Mouse (Mus musculus): ENCODE results near the gene Tubb2b. TPM values are rescaled to one million over a fixed set of nuclear protein-coding genes. Genes with fewer than 3 reads are reported as not detected.

Gene Tubb2b
- total RNA-seq, 1 experiment from 2014 or later = not detected

GRCm38 (mm10) chr13:34146916-34147315, 16.6 kb upstream of the Tubb2b start:
- no peak for ATAC-seq (replicated peaks; ENCODE audit: low read depth, poor library complexity, severe bottlenecking)

DNA sequence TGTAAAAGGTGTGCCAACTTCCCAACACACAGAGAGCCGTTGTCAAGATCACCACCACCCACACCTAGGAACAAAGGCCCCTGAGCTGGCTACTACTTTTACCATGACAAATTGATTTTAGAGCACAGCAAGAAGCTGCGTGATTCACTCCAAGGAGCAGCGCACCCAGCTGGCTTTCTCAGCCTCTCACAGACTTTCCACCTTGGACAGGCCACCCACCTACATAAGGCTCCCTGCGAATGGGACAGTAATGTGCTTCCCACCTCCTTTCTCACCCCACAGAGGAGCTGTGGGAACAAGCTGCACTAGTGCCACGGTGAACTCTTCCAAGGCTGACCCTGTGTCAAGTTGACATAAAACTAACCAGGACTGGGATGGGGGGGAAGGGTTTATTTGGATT, 13.1 kb upstream of the Tubb2b start:
- no peak for ATAC-seq (replicated peaks; ENCODE audit: low read depth, poor library complexity, severe bottlenecking)

DNA sequence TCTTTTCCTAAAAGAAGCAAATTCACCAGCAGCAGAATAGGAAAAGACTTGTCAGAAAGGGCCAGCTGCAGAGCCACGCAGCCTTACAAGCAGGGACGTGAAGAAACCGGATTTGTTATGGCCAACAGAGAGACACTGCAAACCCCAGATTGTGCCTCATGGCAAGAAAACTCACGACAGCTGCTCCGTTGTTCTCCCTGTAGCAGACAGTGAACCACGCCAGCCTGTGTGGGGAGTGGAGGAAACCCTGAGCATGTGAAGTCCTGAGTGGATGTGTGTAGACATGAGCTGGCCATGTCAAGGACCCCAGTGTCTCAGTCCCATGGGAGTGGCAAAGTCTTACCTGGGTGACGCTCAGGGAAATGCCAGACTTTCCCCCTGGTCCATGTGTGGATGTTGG, 6.3 kb upstream of the Tubb2b start:
- ATAC-seq (replicated peaks; ENCODE audit: low read depth, poor library complexity, severe bottlenecking) = no peak

DNA sequence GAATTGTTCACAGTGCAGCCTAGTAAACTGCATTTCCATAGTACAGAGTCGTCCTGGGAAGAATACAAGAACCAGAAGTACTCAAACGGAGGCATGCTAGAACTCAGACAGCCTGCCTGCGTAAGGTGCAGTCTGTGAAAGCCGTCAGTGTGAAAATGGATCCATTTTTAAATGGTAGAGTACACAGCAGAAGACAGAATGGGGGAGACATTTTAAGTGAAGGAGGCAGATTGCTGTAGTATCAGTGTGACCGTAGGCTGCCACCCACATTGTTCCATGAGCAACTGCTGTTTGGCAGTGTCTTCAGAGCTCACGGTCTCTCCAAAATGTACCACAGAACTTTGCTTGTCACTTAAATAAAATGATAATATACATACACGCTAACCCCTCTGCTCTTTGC, 4.0 kb upstream of the Tubb2b start:
- ATAC-seq (replicated peaks; ENCODE audit: low read depth, poor library complexity, severe bottlenecking) = no peak

GRCm38 (mm10) chr13:34133326-34134071, 3.2 kb upstream of the Tubb2b start:
- no peak for ATAC-seq (replicated peaks; ENCODE audit: low read depth, poor library complexity, severe bottlenecking)

GRCm38 (mm10) chr13:34132875-34133274, 2.6 kb upstream of the Tubb2b start:
- ATAC-seq (replicated peaks; ENCODE audit: low read depth, poor library complexity, severe bottlenecking) = no peak

DNA sequence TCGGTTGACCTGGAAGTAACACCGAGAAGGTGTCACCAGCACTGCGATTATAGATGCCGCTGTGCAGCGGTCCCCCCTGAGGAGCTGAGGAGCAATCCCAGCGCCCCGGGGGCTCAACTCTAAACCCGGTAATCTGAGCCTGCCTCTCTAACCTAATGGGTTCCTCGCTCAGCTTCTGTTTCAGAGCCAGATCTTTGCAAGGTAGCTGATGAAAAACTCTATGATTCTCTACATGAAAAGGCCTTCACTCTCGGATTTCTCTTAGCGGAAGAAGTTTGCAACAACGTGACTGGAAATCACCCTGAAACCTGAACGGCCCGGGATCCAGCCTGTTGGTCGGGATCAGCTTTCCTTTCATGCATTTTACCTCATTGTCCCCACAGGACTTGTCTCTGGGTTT, 2.0 kb upstream of the Tubb2b start:
- no peak for ATAC-seq (replicated peaks; ENCODE audit: low read depth, poor library complexity, severe bottlenecking)

DNA sequence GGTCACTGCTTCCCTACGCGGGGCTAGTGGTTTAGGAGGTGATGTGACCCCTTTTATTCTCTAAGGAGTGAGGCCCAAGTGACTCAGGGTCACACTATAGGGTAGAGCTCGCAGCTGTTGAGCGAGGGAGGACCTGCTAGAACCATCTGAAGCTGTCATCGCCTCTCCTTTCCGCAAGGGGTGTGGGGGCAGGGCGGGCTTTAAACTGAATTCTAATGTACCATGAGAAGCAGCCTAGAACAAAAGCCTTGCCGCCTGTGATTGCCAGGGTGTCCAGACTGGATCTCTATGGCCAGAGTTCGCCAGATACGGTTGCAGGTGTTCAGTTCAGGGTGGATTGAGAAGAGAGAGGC, 1.4 kb upstream of the Tubb2b start:
- ATAC-seq (replicated peaks; ENCODE audit: low read depth, poor library complexity, severe bottlenecking) = peak; percentile 37; the same call in 1 of the 2 replicates

DNA sequence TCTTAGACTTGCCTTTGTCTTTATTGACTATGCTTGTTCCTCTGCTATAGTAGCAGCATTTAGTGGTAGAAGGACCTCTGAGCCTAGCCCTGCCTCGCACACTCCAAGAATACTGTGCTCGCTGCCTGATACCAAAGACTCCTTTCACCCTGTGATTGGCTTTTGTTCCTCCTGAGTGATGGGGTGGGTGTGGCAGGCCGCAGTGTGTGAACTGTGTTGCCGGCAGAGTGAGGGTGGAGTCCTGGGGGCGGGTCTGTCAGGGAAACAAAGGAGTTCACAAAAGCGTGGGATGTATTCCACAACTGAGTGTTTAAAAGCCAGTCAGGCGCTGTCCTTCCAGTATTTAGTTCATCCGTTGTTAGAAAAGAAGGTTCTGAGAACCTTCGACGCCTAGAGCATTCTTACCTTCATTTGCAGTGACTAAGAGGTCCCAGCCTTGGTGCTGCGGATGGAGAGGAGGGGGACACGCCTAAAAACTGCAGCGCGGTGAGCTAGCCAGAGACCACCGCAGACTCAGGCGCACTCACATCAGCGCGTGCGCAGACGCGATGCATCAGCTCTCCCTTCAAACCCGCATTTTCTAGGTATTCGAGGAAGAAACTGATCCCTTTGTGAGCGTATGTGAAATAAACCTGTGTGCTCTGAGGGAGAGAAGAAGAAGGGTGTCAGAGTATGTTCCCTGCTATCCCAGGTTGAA, 893 bp upstream of the Tubb2b start:
- ATAC-seq (replicated peaks; ENCODE audit: low read depth, poor library complexity, severe bottlenecking) = peak; percentile 45

DNA sequence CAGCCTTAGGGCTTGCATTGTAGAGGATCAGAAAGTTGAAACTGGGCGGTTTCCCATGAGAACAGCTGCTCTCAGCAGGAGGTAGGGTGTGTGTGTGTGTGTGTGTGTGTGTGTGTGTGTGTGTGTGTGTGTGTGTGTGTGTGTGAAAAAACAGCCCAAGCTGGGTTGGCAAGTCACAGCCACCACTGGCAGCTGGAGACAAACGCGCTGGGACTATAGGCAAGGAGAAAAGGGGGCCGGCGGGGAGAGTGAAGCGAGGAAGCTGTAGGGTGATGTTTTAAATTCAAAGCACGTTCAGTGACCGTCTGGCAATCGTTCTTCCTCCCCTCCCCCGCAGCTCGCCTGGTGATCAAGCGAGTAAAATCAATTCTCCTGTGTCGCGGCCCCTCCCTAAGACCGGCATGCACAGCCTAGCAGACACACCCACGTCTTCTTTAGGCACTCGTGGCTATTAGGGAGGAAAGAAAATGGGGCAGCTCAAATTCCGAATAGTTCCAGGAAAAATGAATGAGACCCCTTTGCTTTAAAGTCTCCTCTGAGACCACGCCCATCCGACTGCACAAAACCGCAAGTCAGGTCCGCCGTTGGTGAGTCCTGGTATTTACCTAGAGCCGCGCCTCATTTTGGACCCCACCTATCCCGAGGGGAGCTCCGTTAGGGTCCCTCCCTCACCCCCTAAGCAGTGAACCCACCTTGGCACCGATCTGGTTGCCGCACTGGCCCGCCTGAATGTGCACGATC, 611 bp downstream of the Tubb2b start:
- peak; percentile 37 for ATAC-seq (replicated peaks; ENCODE audit: low read depth, poor library complexity, severe bottlenecking)

GRCm38 (mm10) chr13:34128276-34129114, 1.8 kb downstream of the Tubb2b start:
- ATAC-seq (replicated peaks; ENCODE audit: low read depth, poor library complexity, severe bottlenecking) = no peak

DNA sequence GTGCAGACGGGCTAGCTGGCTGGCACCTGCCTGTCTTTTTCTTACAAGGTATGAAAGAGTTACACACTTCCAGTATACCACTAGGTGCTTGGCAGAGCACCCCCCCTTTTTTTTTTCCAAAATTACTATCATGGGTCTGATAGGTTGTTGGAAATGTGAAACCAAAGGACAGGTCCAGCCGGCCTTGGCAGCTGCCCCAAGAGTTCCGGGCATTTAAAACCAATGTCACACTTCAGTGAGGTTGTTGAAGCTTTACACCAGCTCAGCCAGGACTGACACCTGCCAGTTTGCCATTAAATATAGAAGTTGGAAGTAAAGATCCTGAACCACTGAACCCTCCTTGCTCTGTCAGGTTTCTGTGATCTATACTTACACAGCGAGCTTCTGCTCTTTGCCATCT, 4.6 kb downstream of the Tubb2b start:
- no peak for ATAC-seq (replicated peaks; ENCODE audit: low read depth, poor library complexity, severe bottlenecking)

GRCm38 (mm10) chr13:34120536-34120935, 9.7 kb downstream of the Tubb2b start:
- ATAC-seq (replicated peaks; ENCODE audit: low read depth, poor library complexity, severe bottlenecking) = no peak

DNA sequence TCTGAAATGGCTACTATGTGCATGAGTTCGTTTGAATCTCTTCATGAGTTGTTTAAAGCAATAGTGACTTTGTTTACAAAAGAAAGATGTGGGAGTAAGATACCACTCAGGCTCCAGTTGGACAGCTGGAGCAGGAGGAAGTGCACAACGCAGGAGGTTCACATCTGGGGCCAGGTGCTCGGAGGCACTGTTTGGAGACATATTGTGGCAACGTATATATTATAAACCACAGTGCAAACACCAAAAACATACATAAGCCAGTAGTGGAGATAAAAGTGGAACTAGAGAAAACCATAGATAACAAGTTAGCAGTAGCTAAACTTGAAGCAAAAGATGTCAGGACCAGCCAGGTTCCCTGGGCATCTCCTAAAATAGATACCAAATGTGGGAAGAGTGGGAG, 10.9 kb downstream of the Tubb2b start:
- ATAC-seq (replicated peaks; ENCODE audit: low read depth, poor library complexity, severe bottlenecking) = no peak

DNA sequence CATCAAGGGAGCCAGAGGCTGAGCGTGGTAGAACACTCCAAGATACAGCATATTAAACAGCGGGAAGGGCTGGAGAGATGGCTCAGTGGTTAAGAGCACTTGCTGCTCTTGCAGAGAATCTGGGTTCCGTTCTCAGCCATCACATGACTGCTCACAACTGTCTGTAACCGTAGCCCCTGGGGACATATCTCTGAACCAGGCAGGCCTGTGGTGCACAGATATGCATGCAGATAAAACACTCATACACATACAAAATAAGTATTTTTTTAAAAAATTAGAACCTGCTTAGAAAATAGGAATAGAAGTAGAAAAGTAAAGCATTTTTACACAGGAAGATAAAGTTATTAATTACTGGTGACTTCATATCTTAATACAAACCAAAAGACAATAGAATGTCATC, 11.4 kb downstream of the Tubb2b start:
- ATAC-seq (replicated peaks; ENCODE audit: low read depth, poor library complexity, severe bottlenecking) = peak; percentile 46

- peak; percentile 20 for ATAC-seq (replicated peaks; ENCODE audit: low read depth, poor library complexity, severe bottlenecking)
Measured at GRCm38 (mm10) chr13:34116508-34116907, 13.8 kb downstream of the Tubb2b start.

GRCm38 (mm10) chr13:34114654-34115053, 15.6 kb downstream of the Tubb2b start:
- ATAC-seq (replicated peaks; ENCODE audit: low read depth, poor library complexity, severe bottlenecking) = no peak

DNA sequence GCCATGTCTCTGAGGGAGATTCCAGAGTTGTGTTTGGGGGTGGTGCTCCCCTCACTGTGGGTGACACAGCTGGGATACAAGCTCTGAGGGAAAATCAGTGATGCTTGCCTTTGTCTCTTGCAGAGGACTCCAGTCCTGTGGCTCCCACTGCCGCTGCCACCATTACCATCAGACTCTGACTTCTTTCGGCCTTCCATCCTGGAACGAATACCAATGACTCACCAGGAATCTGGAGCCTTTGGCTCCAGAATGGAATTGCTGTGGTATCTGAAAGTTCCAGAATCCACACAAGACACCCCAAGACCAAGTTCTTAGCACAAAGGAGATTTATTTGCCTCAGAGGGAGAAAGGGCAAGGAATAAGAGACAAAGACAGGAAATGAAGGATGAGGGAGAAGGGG, 17.2 kb downstream of the Tubb2b start:
- no peak for ATAC-seq (replicated peaks; ENCODE audit: low read depth, poor library complexity, severe bottlenecking)

DNA sequence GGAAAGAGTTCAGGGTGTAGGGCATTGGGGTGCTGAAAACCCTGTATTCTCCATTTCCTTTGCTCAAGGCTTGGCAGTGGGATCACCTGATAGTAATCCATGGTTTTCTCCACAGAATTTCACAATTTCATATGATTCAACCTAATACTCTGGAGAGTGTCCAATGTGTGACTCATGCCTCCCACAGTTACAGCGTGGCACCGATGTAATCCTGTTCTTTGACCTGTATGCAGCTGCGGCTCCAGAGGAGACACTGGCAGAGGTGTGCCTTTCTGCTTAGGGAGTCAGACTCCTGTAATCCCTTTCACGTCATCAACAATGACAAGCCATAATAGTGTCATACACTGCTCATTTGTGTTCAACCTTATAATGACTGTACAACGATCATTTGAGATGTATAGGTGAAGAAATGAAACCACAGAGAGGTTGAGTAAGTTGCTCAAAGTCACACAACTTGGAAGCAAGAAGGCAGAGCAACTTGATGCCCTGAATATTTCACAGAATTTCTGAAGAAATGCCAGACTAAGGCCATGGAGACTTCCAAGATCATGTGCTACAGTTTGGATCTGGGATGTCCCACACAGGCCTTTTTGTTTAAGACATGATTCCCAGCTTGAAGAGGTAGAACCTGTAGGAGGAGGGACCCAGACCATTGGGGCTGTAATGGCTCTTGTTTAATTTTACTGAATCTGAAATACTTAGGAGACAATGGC, 17.7 kb downstream of the Tubb2b start:
- no peak for ATAC-seq (replicated peaks; ENCODE audit: low read depth, poor library complexity, severe bottlenecking)

DNA sequence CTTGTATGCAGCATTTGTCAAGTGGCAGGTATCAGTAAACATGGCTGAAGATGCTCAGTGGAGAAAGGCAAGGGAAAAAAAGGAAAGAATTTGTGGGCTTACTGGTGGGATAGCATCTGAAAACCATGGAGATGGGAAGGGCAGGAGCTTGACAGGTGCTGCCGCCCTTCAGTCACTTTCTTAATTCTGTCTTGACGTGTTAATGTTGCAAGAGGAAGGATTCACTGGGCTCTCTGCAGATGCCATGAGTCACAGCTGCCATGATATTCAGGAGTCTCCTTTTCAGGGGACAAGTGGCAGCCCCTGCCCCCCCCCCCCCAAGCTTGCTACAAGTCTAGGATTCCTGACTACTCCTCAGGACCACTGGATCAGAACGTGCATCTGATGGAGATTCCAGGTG, 18.4 kb downstream of the Tubb2b start:
- no peak for ATAC-seq (replicated peaks; ENCODE audit: low read depth, poor library complexity, severe bottlenecking)

Measured in common myeloid progenitor, adult 5-6 weeks (primary cell).